Mouse (Mus musculus): ENCODE data around the gene Tmem136. TPM values are rescaled to one million over a fixed set of nuclear protein-coding genes. Genes with fewer than 3 reads are reported as not detected.

Tmem136 gene
- polyA plus RNA-seq, 1 experiment = 3.6 TPM

DNA sequence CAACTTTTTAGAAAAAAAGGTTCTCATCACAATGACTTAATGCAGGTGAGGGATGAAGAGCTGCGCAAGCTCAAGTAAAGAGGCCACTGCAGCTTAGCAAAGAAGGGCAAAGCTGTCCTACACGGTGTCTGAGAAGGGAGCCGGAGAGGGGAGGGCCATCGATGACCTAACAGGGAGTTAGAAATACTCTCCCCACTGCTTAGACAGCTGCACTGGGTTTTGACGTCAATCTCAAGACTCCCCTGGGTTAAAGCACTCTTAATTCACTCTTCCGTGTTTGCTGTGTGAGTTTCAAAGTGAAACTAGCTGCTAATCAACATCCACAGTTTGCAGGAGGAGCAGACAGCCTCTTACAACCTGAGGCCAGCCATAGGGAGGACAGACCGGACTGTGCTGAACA lies 40.2 kb downstream of the Tmem136 start:
- no peak for DNase-seq (ENCODE audit: low read depth)

DNA sequence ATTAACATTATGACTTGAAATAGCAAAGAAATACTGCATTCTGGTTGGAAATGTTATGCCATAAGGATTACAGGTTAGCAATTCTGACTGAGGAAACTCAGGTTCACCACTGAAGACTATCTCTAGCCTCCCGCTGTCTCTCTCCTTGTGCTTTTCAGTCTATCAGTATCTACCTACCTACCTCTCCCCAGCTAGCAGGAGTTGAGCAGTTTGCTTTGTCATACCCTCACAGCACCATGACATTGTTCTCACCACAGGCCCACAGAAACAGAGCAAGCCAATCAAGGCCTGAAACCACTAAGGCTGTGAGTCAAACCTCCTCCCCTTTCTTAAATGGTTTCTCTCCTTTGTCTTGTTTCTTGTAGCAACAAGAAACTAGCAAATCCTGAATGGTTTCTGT lies 41.8 kb downstream of the Tmem136 start:
- no peak for DNase-seq (ENCODE audit: low read depth)

DNA sequence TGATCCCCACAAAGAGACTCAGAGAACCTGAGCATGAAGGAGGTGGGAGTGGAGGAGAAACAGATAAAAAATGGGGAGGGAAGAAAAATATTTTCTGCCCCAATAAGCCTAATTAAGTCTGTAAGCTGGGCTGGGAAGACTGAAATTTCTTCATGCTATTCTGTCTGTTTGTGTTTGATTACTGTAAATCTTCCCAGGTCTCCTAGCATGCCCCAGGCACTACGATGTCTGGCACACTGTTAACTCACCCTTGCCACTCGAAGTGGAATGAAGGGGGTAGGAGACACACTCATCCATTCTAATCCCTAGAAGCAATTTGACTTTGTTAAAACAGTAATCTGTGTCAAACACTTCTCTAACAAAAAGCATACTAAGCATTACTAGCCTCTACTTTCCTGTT lies 44.6 kb downstream of the Tmem136 start:
- no peak for DNase-seq (ENCODE audit: low read depth)

DNA sequence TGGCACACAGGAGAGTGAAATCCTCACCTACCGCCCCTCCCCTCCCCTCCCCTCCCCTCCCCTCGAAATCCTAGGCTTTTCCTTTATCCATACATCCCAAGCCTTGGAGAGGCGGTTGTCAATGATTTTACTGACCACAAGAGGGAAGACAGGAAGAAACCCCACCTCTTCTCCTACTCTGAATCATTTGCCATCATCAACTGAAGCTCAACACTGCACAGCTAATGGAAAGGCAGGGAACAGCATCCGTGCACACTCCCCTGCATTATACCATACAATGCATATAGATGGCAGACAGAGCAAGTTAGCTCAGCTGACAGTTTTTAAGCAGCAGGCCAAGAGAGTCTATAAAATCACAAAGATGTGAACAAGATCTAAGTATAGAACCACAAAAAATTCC lies 45.2 kb downstream of the Tmem136 start:
- no peak for DNase-seq (ENCODE audit: low read depth)

DNA sequence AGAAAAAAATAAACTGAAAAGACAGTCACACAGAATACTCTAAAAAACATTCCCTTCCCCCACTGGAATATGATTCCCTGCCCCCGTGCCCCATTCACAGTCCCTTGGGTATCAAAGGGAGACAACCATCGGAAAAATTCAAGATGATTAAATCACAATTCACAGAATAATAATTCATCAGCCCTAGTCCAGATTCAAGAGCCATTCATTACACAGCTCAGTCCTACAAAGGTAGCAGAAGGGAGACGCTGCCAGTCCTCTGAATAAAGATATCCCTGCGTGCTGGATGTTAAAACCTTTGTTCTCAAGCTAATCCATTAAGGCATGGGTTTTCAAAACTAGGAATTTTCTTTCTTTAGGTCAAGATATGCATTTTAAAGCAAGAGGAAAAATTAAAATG lies 45.8 kb downstream of the Tmem136 start:
- no peak for DNase-seq (ENCODE audit: low read depth)

DNA sequence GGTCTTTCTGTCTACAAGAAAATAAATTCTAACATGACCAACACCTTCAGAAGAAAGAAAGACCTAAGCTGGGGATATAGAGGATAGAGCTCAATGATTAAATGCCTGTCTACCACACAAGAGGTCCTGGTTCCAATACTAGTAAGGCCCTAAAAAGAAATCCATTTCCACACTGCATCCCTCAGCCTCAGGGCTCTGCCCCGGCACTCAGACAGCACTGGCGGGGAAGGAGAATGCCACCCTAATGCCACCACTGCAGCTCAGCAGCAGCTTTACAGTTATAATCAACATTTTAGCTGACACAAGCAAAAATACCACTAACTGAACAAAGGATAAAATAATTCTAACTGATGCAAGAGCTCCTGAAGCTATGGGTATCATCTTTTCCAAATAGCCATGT lies 46.2 kb downstream of the Tmem136 start:
- DNase-seq (ENCODE audit: low read depth) = no peak

DNA sequence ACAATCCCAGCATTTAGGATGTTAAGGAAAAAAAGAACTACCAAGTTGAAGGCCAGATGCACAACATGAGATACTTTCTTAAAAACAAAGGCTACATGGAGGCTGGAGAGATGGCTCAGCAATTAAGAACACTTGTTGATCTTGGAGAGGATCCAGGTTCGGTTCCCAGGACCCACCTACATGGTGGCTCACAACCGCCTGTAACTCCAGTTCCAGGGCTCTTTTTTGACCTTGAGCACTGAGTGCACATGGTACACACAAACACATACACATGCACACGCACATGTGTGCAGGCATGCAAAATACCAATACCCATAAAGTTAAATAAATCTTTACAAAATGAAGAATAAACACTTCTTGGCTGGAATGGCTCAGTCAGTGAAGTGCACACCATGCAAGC lies 48.5 kb downstream of the Tmem136 start:
- no peak for DNase-seq (ENCODE audit: low read depth)

DNA sequence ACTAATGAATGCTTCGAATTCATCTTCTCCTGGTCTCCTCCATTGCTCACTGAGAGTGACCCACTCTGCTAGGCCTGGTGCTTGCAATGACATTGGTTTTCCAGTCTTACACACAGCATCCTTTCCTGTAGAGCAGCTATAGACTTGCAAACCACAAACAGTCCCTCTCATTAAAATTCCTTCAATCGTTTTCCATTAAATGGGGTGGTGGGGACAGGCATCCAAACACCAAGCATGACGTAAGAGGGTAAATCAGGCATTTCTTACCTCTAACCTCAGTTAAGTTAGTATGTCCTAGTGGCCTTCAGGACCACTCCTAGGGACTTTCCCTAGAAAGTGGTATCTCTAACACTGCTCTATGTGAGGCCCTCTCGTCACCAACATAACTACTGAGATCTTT lies 51.1 kb downstream of the Tmem136 start:
- DNase-seq (ENCODE audit: low read depth) = no peak

DNA sequence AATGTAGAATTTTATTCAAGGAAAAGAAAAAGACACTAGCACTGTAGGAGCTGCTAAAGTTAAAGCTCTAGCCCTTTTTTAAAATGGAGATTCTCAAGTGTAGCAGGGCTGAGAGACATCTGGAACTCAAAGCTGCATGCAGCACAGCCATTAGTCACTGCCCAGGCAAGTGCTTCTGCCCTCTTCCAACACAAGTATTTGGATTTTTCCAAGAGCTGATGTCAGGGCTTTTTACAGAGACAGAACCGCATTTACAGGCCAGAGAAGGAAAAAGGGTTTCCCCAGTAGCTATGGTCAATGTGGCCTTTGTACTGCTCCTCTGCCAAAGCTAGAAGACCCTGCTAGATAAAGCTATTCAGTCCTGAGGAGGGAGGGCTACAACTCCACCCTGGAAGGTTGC lies 54.8 kb downstream of the Tmem136 start:
- no peak for DNase-seq (ENCODE audit: low read depth)

Other genes with a start within 250 kb of the Tmem136 start
- gene Grik4, start 172.1 kb downstream of the Tmem136 start, polyA plus RNA-seq (2012; rRNA removed) = 0.90 and 1.1 TPM in 2 replicates
- 34.7 and 39.2 TPM in 2 replicates for gene Arhgef12, start 9.3 kb downstream of the Tmem136 start, polyA plus RNA-seq (2012; rRNA removed)
- 0.15 TPM in 2 replicates for gene Pou2f3, start 93.8 kb upstream of the Tmem136 start, polyA plus RNA-seq (2012; rRNA removed)
- 36.8 and 40.7 TPM in 2 replicates for gene Oaf, start 123.3 kb upstream of the Tmem136 start, polyA plus RNA-seq (2012; rRNA removed)
- 8.9 and 12.3 TPM in 2 replicates for gene Trim29, start 194.3 kb upstream of the Tmem136 start, polyA plus RNA-seq (2012; rRNA removed)